Mouse (Mus musculus): ENCODE measurements around the gene Olfr1158. TPM values are rescaled to one million over a fixed set of nuclear protein-coding genes. Genes with fewer than 3 reads are reported as not detected.

The Olfr1158 gene
- not detected for polyA plus RNA-seq (2014; fragmentation: Illumina TruSeq; extraction: RNeasy Lipid Tissue Mini Kit (QIAGEN cat#74804); ENCODE audit: low read depth, low replicate concordance)

GRCm38 (mm10) chr2:87989813-87990212 lies at the start of gene Olfr1158:
Gene Olfr1158, plus strand, starts transcription at chr2:87990113.

GRCm38 (mm10) chr2:87945037-87945436 lies 44.9 kb upstream of the Olfr1158 start, which contains the start of gene Olfr1155:
Gene Olfr1155, minus strand, starts transcription at chr2:87945137.

GRCm38 (mm10) chr2:87953000-87953399 lies 36.9 kb upstream of the Olfr1158 start, which contains the start of gene Olfr1156:
Gene Olfr1156, minus strand, starts transcription at chr2:87953100.

GRCm38 (mm10) chr2:87968199-87968598 lies 21.7 kb upstream of the Olfr1158 start, which contains the start of gene Olfr1157:
Gene Olfr1157, minus strand, starts transcription at chr2:87968299.

GRCm38 (mm10) chr2:87974563-87974962 lies 15.3 kb upstream of the Olfr1158 start, which contains the start of gene Olfr74:
Gene Olfr74, minus strand, starts transcription at chr2:87974663.

GRCm38 (mm10) chr2:88007515-88008318 lies 17.8 kb downstream of the Olfr1158 start, which contains the start of gene Olfr1160:
Gene Olfr1160, minus strand, starts transcription at chr2:88008268.

GRCm38 (mm10) chr2:88022474-88022873 lies 32.6 kb downstream of the Olfr1158 start, which contains the start of gene Olfr1161:
Gene Olfr1161, plus strand, starts transcription at chr2:88022774.

GRCm38 (mm10) chr2:88037599-88037998 lies 47.7 kb downstream of the Olfr1158 start, which contains the start of gene Olfr73:
Gene Olfr73, minus strand, starts transcription at chr2:88037699.

Other genes with a start within 250 kb of the Olfr1158 start
- not detected for gene Olfr1140, start 246.4 kb upstream of the Olfr1158 start, polyA plus RNA-seq (2014; fragmentation: Illumina TruSeq; extraction: RNeasy Lipid Tissue Mini Kit (QIAGEN cat#74804); ENCODE audit: low read depth, low replicate concordance)
- gene Olfr1141, start 236.1 kb upstream of the Olfr1158 start, polyA plus RNA-seq (2014; fragmentation: Illumina TruSeq; extraction: RNeasy Lipid Tissue Mini Kit (QIAGEN cat#74804); ENCODE audit: low read depth, low replicate concordance) = not detected
- gene Olfr152, start 210.6 kb upstream of the Olfr1158 start, polyA plus RNA-seq (2014; fragmentation: Illumina TruSeq; extraction: RNeasy Lipid Tissue Mini Kit (QIAGEN cat#74804); ENCODE audit: low read depth, low replicate concordance) = not detected
- not detected for gene Olfr1143, start 189.5 kb upstream of the Olfr1158 start, polyA plus RNA-seq (2014; fragmentation: Illumina TruSeq; extraction: RNeasy Lipid Tissue Mini Kit (QIAGEN cat#74804); ENCODE audit: low read depth, low replicate concordance)
- not detected for gene Olfr1145, start 180.3 kb upstream of the Olfr1158 start, polyA plus RNA-seq (2014; fragmentation: Illumina TruSeq; extraction: RNeasy Lipid Tissue Mini Kit (QIAGEN cat#74804); ENCODE audit: low read depth, low replicate concordance)
- not detected for gene Olfr1148, start 159.6 kb upstream of the Olfr1158 start, polyA plus RNA-seq (2014; fragmentation: Illumina TruSeq; extraction: RNeasy Lipid Tissue Mini Kit (QIAGEN cat#74804); ENCODE audit: low read depth, low replicate concordance)
- gene Olfr1150-ps1, start 146.1 kb upstream of the Olfr1158 start, polyA plus RNA-seq (2014; fragmentation: Illumina TruSeq; extraction: RNeasy Lipid Tissue Mini Kit (QIAGEN cat#74804); ENCODE audit: low read depth, low replicate concordance) = not detected
- not detected for gene Olfr1151, start 134.3 kb upstream of the Olfr1158 start, polyA plus RNA-seq (2014; fragmentation: Illumina TruSeq; extraction: RNeasy Lipid Tissue Mini Kit (QIAGEN cat#74804); ENCODE audit: low read depth, low replicate concordance)
- not detected for gene Olfr1152, start 123.6 kb upstream of the Olfr1158 start, polyA plus RNA-seq (2014; fragmentation: Illumina TruSeq; extraction: RNeasy Lipid Tissue Mini Kit (QIAGEN cat#74804); ENCODE audit: low read depth, low replicate concordance)
- gene Olfr1153, start 95.2 kb upstream of the Olfr1158 start, polyA plus RNA-seq (2014; fragmentation: Illumina TruSeq; extraction: RNeasy Lipid Tissue Mini Kit (QIAGEN cat#74804); ENCODE audit: low read depth, low replicate concordance) = not detected
- not detected for gene Olfr1154, start 84.9 kb upstream of the Olfr1158 start, polyA plus RNA-seq (2014; fragmentation: Illumina TruSeq; extraction: RNeasy Lipid Tissue Mini Kit (QIAGEN cat#74804); ENCODE audit: low read depth, low replicate concordance)
- not detected for gene Olfr1155, start 45.0 kb upstream of the Olfr1158 start, polyA plus RNA-seq (2014; fragmentation: Illumina TruSeq; extraction: RNeasy Lipid Tissue Mini Kit (QIAGEN cat#74804); ENCODE audit: low read depth, low replicate concordance)
- not detected for gene Olfr1156, start 37.0 kb upstream of the Olfr1158 start, polyA plus RNA-seq (2014; fragmentation: Illumina TruSeq; extraction: RNeasy Lipid Tissue Mini Kit (QIAGEN cat#74804); ENCODE audit: low read depth, low replicate concordance)
- gene Olfr1157, start 21.8 kb upstream of the Olfr1158 start, polyA plus RNA-seq (2014; fragmentation: Illumina TruSeq; extraction: RNeasy Lipid Tissue Mini Kit (QIAGEN cat#74804); ENCODE audit: low read depth, low replicate concordance) = not detected
- gene Olfr74, start 15.4 kb upstream of the Olfr1158 start, polyA plus RNA-seq (2014; fragmentation: Illumina TruSeq; extraction: RNeasy Lipid Tissue Mini Kit (QIAGEN cat#74804); ENCODE audit: low read depth, low replicate concordance) = not detected
- gene Olfr1160, start 18.2 kb downstream of the Olfr1158 start, polyA plus RNA-seq (2014; fragmentation: Illumina TruSeq; extraction: RNeasy Lipid Tissue Mini Kit (QIAGEN cat#74804); ENCODE audit: low read depth, low replicate concordance) = not detected
- gene Olfr1161, start 32.7 kb downstream of the Olfr1158 start, polyA plus RNA-seq (2014; fragmentation: Illumina TruSeq; extraction: RNeasy Lipid Tissue Mini Kit (QIAGEN cat#74804); ENCODE audit: low read depth, low replicate concordance) = not detected
- gene Olfr73, start 47.6 kb downstream of the Olfr1158 start, polyA plus RNA-seq (2014; fragmentation: Illumina TruSeq; extraction: RNeasy Lipid Tissue Mini Kit (QIAGEN cat#74804); ENCODE audit: low read depth, low replicate concordance) = not detected
- not detected for gene Olfr1162, start 61.0 kb downstream of the Olfr1158 start, polyA plus RNA-seq (2014; fragmentation: Illumina TruSeq; extraction: RNeasy Lipid Tissue Mini Kit (QIAGEN cat#74804); ENCODE audit: low read depth, low replicate concordance)
- not detected for gene Olfr1163, start 81.7 kb downstream of the Olfr1158 start, polyA plus RNA-seq (2014; fragmentation: Illumina TruSeq; extraction: RNeasy Lipid Tissue Mini Kit (QIAGEN cat#74804); ENCODE audit: low read depth, low replicate concordance)
- not detected for gene Olfr1164, start 103.9 kb downstream of the Olfr1158 start, polyA plus RNA-seq (2014; fragmentation: Illumina TruSeq; extraction: RNeasy Lipid Tissue Mini Kit (QIAGEN cat#74804); ENCODE audit: low read depth, low replicate concordance)
- not detected for gene Olfr1166, start 138.2 kb downstream of the Olfr1158 start, polyA plus RNA-seq (2014; fragmentation: Illumina TruSeq; extraction: RNeasy Lipid Tissue Mini Kit (QIAGEN cat#74804); ENCODE audit: low read depth, low replicate concordance)
- gene Olfr1167, start 165.1 kb downstream of the Olfr1158 start, polyA plus RNA-seq (2014; fragmentation: Illumina TruSeq; extraction: RNeasy Lipid Tissue Mini Kit (QIAGEN cat#74804); ENCODE audit: low read depth, low replicate concordance) = not detected
- not detected for gene Olfr1168, start 191.8 kb downstream of the Olfr1158 start, polyA plus RNA-seq (2014; fragmentation: Illumina TruSeq; extraction: RNeasy Lipid Tissue Mini Kit (QIAGEN cat#74804); ENCODE audit: low read depth, low replicate concordance)
- gene Olfr1170, start 238.2 kb downstream of the Olfr1158 start, polyA plus RNA-seq (2014; fragmentation: Illumina TruSeq; extraction: RNeasy Lipid Tissue Mini Kit (QIAGEN cat#74804); ENCODE audit: low read depth, low replicate concordance) = not detected

Measured in adrenal gland, adult 10 weeks (tissue).